Mouse (Mus musculus): ENCODE data around the gene Coa3. TPM values are rescaled to one million over a fixed set of nuclear protein-coding genes. Genes with fewer than 3 reads are reported as not detected.

Coa3 gene
- total RNA-seq (2012; rRNA removed) (285 TPM in 2 replicates), total RNA-seq (2014; rRNA removed) (177 and 179 TPM in 2 replicates), polyA plus RNA-seq (2012; ENCODE audit: insufficient read length, low read depth) (113 and 117 TPM in 2 replicates)

DNA sequence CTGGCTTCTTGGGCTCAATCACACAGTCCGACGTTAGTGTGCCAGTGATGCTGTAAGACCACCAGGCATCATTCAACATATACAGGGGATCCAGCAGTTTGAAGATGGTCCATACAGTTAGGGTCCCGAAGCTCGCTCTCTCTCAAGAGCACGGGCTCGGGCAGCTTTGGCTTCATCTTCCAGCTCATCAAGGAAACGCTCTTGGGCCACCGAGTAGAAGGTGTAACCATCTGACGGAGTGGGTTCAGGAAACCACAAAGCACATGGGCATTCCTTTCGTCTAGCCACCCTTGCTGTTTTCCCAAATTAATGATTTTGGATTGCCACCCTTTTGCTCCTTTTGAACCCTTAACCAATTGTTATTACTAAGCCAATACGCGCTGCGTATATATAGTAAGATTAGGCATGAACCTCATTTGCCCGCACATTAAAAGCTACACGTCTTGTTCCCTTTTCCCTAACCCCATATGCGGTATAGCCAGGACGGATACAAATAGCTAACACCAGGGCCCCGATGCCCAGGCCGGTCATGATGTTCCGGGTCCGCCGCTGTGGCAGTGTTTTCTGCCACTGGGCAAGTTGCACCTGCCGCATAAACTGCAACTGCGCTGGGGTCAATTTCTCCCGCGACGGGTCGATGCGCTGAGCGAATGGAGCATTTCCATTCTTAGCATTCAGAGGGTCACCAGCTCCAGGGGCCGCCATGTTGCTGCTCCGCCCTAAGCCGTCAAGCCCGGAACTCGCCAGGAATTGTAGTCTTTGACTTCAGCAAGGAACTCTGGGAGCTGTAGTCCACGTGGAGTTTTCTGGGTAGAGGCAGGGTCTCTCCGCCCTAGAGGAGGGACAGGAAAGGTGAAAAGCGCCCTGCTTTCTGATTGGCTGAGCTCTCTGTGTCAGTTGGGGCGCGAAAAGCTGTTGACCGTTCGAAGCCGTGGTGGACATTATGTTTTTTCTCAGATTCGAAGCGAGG lies at the start of gene Coa3, which contains the start of gene Cntd1:
TSS of gene Coa3 (minus strand) at position 892 of the 970 bp plus-strand sequence.
TSS of gene Cntd1 (plus strand) at position 790 of the 970 bp plus-strand sequence.
- Histone ChIP-seq H3K27me3 (replicated peaks) (no peaks in the 10 kb centered on the region), H3K9me3 (replicated peaks; ENCODE audit: low read length) (no peaks in the 10 kb centered on the region), H3K79me2 (replicated peaks; ENCODE audit: control insufficient read depth, extremely low read depth, insufficient read depth, poor library complexity, severe bottlenecking) (no peaks in the 10 kb centered on the region; the same call in 1 of the 2 replicates), H3K4me1 (ENCODE audit: control insufficient read depth in 1 of 2, insufficient read depth in 2 of 2) (peaks cover 13 to 42% of the 10 kb centered on the region in 2 experiments), H3K4me3 (replicated peaks in 1 of 3; ENCODE audit: low read depth in 2 of 3, low read length in 2 of 3, poor library complexity in 1 of 3) (peak within 1 kb of the TSS; percentile 77 to 91 (median 82)), H3K4me2 (ENCODE audit: insufficient read depth, low read depth, poor library complexity, severe bottlenecking) (peak within 1 kb of the TSS; percentile 60), H3K27ac (ENCODE audit: insufficient read depth, low read depth) (peak within 1 kb of the TSS; percentile 37; the same call in 1 of the 2 replicates), H3K36me3 (replicated peaks in 1 of 2; ENCODE audit: control insufficient read depth in 1 of 2, insufficient read depth in 1 of 2, low read length in 1 of 2) (peaks cover 14 to 43% of the 10 kb centered on the region in 2 experiments), H3K9ac (ENCODE audit: insufficient read depth, low read depth) (peak within 1 kb of the TSS; percentile 66)
- dilution Hi-C loops (cut with MboI; ENCODE audit: extremely low pct_ligation_motif_present, extremely low pct_unique_long_range_greater_than_20kb, low sequenced_read_pairs) (no loop called here), in situ Hi-C loops (cut with MboI; ENCODE audit: low pct_ligation_motif_present, low pct_unique_long_range_greater_than_20kb, low sequenced_read_pairs) (no loop called here)
- peak; percentile 96 for DNase-seq (ENCODE audit: extremely low read depth)
- TF ChIP-seq ZMIZ1 (IDR thresholded peaks at IDR 0.05; ENCODE audit: low read depth, low read length) (peak; percentile 85), RAD21 (IDR thresholded peaks at IDR 0.05; ENCODE audit: low read depth, low read length) (no peak), BHLHE40 (IDR thresholded peaks at IDR 0.05; ENCODE audit: low read depth, low read length) (no peak), HCFC1 (IDR thresholded peaks at IDR 0.05; ENCODE audit: low read depth, low read length) (peak; percentile 99), KAT2A (IDR thresholded peaks at IDR 0.05; ENCODE audit: insufficient replicate concordance, low read length) (peak; percentile 98), TBP (conservative IDR thresholded peaks at IDR 0.05; ENCODE audit: low read depth, low read length) (peak; percentile 85), PAX5 (IDR thresholded peaks at IDR 0.05; ENCODE audit: low read length) (no peak), MAZ (IDR thresholded peaks at IDR 0.05; ENCODE audit: low read depth, low read length) (peak; percentile 62; the same call in 1 of the 2 replicates), JUN (IDR thresholded peaks at IDR 0.05; ENCODE audit: insufficient read depth, low read depth, low read length) (no peak), NELFE (IDR thresholded peaks at IDR 0.05; ENCODE audit: low read depth, low read length) (peak; percentile 93), MEF2A (IDR thresholded peaks at IDR 0.05; ENCODE audit: borderline replicate concordance, low read depth, low read length) (peak; percentile 73; the same call in 1 of the 2 replicates), USF1 (IDR thresholded peaks at IDR 0.05; ENCODE audit: low read depth, low read length) (peak; percentile 22; the same call in 1 of the 2 replicates), USF2 (conservative IDR thresholded peaks at IDR 0.05; ENCODE audit: low read depth, low read length) (peak; percentile 60; the same call in 1 of the 2 replicates), CHD2 (IDR thresholded peaks at IDR 0.05; ENCODE audit: low read length) (peak; percentile 81), ZNF384 (IDR thresholded peaks at IDR 0.05; ENCODE audit: low read depth, low read length) (no peak), RCOR1 (conservative IDR thresholded peaks at IDR 0.05; ENCODE audit: low read depth, low read length) (no peak), MYC (IDR thresholded peaks at IDR 0.05; ENCODE audit: low read depth, low read length) (peak; percentile 90), CHD1 (IDR thresholded peaks at IDR 0.05; ENCODE audit: low read depth, low read length) (no peak), ETS1 (conservative IDR thresholded peaks at IDR 0.05; ENCODE audit: low read depth, low read length) (peak; percentile 33; the same call in 1 of the 2 replicates), ELF1 (IDR thresholded peaks at IDR 0.05; ENCODE audit: low read depth, low read length) (peak; percentile 98), SMC3 (IDR thresholded peaks at IDR 0.05; ENCODE audit: low read depth, low read length) (no peak), GABPA (IDR thresholded peaks at IDR 0.05; ENCODE audit: insufficient replicate concordance, low read depth, low read length) (peak; percentile 74; the same call in 1 of the 2 replicates), JUND (conservative IDR thresholded peaks at IDR 0.05; ENCODE audit: low read depth, low read length) (peak; percentile 37; the same call in 1 of the 2 replicates), E2F4 (IDR thresholded peaks at IDR 0.05; ENCODE audit: insufficient replicate concordance, low read depth, low read length) (peak; percentile 92; the same call in 1 of the 2 replicates), UBTF (IDR thresholded peaks at IDR 0.05; ENCODE audit: low read depth, low read length) (no peak), CTCF (conservative IDR thresholded peaks at IDR 0.05 in 1 of 2, IDR thresholded peaks at IDR 0.05 in 1 of 2; ENCODE audit: low read depth in 2 of 2, low read length in 2 of 2) (no peak), MXI1 (IDR thresholded peaks at IDR 0.05; ENCODE audit: low read depth, low read length) (peak; percentile 86), TCF12 (IDR thresholded peaks at IDR 0.05; ENCODE audit: low read depth, low read length) (peak; percentile 88), IRF4 (IDR thresholded peaks at IDR 0.05; ENCODE audit: low read depth, low read length) (0 out of 2 replicates have a peak, but pooled peaks have one; percentile 59), POLR2A (IDR thresholded peaks at IDR 0.05; ENCODE audit: low read depth, low read length) (peak; percentile 92), NRF1 (IDR thresholded peaks at IDR 0.05; ENCODE audit: low read depth, low read length) (peak; percentile 59), EP300 (IDR thresholded peaks at IDR 0.05; ENCODE audit: low read length) (no peak), SIN3A (IDR thresholded peaks at IDR 0.05; ENCODE audit: low read length) (peak; percentile 91), MAX (IDR thresholded peaks at IDR 0.05; ENCODE audit: low read length) (peak; percentile 99), ZKSCAN1 (IDR thresholded peaks at IDR 0.05; ENCODE audit: borderline replicate concordance, low read depth, low read length) (no peak)
